In the genomic region with DNA sequence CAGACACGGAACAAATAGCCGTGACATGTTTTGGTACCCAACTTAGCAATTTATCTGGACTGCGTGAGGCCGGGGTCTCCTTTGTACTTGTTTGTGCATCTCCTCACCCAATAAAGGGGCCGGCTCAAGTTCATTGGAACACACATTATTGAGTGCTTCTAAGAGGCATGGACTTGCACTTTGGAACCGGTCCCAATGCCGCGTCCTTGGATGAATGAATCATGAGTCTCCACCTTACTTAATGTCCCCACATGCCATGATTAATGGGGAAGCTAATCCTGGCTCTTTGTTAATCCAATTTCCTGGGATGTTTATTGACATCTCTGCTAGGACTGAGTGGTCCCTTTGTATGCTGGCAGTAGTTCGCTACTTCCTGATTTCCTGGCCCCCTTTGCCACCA, we compare ENCODE assay signal across 9 mouse cellular contexts.
DNase-seq lines count a peak whose midpoint lies in the region; TF ChIP-seq lines count a peak whose summit lies in the region.
"Had no signal": no experiment of that assay in that cellular context is flagged by ENCODE, and none has a peak within 500 bp of the region (broad histone marks: within the 10 kb centered on the region; RNA-seq: fewer than 3 reads in every experiment).

No protein-coding gene starts in this region.

- H3K4me3 ChIP-seq in embryonic fibroblast, embryonic 13.5 days (ENCODE audit: insufficient read depth, low read length) = no peak overlapping the region
- H3K4me3 ChIP-seq: liver, embryonic 13.5 days; megakaryocyte, embryonic 14.5 days had no signal

- TF ChIP-seq POLR2A in embryonic fibroblast, embryonic 13.5 days (IDR thresholded peaks at IDR 0.05; ENCODE audit: low read depth, low read length) = no peak

- peak overlapping the region; percentile 19; the same call in 1 of the 2 replicates for H3K27ac ChIP-seq in embryonic fibroblast, embryonic 13.5 days (ENCODE audit: insufficient read depth, low read length)
- H3K27ac ChIP-seq: liver, embryonic 13.5 days had no signal

- DNase-seq in right cerebral cortex, postnatal 10 days (ENCODE audit: low spot score in 2 of 2) = peak; percentile 38 to 44
- DNase-seq in right cerebral cortex, postnatal 25 days = no peak
- DNase-seq in hindlimb bud, embryonic 11.5 days (ENCODE audit: extremely low spot score, low read depth, low spot score) = peak; percentile 14
- DNase-seq in heart, postnatal 4 days = no peak
- no peak for DNase-seq in layer of hippocampus, postnatal 10 days (ENCODE audit: low spot score in 2 of 2)
- no peak for DNase-seq in gastrocnemius, postnatal 10 days
- DNase-seq: liver, embryonic 13.5 days had no signal

- peaks cover 6% of the 10 kb centered on the region for H3K4me1 ChIP-seq in embryonic fibroblast, embryonic 13.5 days (ENCODE audit: control insufficient read depth, insufficient read depth, low read length)
- H3K4me1 ChIP-seq: liver, embryonic 13.5 days; megakaryocyte, embryonic 14.5 days had no signal

- no peak for TF ChIP-seq CTCF in embryonic fibroblast, embryonic 13.5 days (IDR thresholded peaks at IDR 0.05; ENCODE audit: borderline replicate concordance, insufficient read depth, low read length)

Comparison
In these comparisons a context has a peak if more than half of its experiments do, and no peak if none do; other contexts are left out.
1. DNase-seq: peak in right cerebral cortex, postnatal 10 days (2 of 2) and hindlimb bud, embryonic 11.5 days (single experiment); none in right cerebral cortex, postnatal 25 days (single experiment), heart, postnatal 4 days (single experiment), layer of hippocampus, postnatal 10 days (0 of 2) and gastrocnemius, postnatal 10 days (single experiment).